Mouse (Mus musculus) ES-CJ7 (cell line): ENCODE results near the gene Uox.

ENCODE experiments used
- DNase-seq: peaks from one replicate; pipeline ENCODE4 v3.0.0; 2011; ENCODE audit warnings: low read depth, low spot score

The Uox gene

DNA sequence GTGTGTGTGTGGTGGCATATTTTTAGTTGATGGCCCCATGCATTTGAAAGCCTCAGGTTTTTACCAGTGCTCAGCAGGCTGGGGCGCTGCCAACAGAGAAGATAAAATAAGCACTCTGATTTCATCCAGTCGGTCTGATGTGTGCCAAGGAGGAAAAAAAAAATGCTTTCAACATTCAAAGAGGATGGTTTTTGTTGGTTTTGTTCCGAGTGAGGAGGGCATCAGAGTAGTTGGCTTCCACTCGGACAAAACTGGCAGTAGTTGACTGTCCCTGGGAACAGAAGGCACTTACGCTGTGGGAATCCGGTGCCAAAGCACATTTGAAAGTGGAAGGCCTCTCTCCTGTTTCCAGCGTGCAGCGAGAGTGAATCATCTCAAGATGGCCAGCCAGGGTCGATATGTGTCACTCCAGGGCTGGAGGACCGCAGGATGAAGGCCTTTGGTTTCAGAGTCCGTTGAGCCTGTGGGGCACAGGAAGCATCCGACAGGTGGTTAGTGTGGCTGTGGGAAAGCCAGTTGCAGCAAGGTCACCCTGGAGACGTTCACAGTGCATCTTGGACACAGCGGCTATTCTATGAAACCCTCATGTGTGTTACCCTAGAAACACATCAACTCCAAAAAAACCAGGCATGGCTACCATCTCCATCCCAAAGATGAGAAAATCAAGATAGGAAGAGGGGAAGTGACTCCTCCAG, 50.5 kb downstream of the Uox start:
- DNase-seq = no peak

DNA sequence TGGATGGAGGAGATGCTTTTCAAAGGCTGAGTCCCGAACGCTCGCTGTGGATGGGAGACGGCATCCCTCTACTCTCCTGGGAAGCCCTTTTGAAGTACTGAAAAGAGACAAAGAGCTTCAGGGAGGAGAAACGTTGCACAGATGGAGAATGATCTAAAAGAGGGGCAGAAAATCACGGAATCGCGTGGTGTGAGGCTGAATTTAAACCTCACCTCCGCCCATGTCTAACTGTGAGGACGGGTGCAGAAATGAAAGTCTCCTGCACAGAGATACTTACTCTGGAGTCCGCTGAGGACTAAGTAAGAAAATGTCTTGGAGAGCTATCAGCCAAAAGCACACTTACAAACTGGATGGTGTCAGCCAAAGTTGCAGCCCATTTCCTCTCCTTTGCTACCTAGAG, 51.7 kb downstream of the Uox start:
- no peak for DNase-seq

DNA sequence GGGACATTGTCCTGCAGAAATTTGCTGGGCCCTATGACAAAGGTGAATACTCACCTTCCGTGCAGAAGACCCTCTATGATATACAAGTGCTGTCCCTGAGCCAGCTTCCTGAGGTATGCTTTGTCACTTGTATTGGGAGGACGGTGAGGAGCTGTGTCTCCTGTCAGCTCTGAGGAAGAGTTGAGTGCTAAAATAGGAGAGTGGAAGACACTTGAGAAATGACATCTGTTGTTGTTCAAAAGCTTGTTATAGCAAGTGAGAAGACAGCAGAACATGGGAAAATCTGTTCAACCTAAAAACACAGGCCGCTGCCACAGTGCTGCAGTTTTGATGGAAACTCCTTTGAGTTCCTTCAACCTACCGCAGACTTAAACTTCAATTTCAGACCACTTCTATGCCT, 55.5 kb downstream of the Uox start:
- DNase-seq = no peak

GRCm38 (mm10) chr3:146628227-146628982, 58.2 kb downstream of the Uox start:
- no peak for DNase-seq

GRCm38 (mm10) chr3:146632506-146632905, 62.3 kb downstream of the Uox start:
- DNase-seq = no peak

DNA sequence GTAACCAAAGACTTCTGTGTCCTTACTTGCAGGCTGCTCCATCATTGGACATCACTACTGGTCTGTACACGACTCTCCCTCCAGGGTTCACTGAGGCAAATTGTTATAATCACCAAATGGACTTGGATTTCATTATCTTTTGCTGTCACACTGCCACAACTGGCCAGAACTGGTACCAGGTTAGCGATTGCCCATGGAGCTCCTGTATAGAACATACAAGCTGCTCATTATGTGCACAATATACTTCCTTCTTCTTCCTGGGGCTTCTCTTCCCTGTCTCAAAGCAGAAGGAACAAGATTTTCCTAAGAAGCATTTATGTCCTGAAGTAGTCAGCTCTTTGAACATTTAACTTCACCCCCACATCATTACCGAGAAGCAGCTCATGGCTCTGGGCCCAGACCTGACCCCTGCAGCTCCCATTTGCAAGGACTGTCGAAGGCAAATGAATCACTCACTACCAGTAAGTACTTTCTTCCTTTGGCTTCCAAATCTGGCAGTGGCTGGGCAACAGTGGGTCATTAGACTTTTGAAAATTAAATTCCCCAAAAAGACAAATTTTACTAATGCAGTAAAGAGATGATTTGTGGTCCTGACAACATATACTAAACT, 71.7 kb downstream of the Uox start:
- no peak for DNase-seq

GRCm38 (mm10) chr3:146649311-146649894, 79.2 kb downstream of the Uox start:
- no peak for DNase-seq

DNA sequence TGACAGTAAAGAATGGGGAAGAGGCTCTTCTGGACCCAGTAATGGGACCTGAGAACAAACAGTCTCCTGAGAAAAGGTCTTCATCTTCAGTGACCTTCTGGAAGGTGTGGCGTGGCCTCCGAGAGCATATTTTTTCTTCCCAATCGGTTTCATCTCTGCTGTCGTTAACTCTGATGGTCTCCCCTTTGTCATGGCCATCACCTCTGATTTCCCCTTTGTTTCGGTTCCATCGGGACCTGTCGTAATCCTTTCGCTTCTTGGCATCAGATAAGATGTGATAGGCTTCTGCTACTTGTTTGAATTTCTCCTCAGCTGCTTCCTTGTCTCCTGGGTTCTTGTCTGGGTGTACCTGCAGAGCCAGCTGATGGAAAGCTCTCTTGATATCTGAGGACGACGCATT, 80.5 kb downstream of the Uox start:
- DNase-seq = peak; percentile 32

DNA sequence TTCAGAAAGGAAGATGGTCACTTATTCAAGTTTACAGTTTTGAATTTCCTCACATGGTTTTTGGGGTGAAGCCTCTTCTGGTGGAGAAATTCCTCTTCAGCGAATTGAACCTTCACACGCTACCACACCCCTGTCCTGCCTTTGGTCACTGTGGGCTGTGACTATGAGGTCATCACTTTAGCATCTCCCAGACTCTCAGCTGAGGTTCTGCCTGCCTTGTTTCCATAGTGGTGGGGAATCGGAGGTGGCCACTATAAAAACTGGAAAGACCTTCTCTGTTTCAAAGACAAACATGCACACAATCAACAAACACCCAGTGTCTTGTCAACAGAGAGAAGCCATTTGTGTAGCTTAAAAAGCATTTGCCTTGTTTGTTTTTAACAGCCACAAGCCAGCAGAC, 81.0 kb downstream of the Uox start, which contains the start of gene 4930503B20Rik:
4930503B20Rik (minus strand) TSS at position 101 of the 400 bp plus-strand sequence.
- no peak for DNase-seq

- DNase-seq = no peak
These were observed 82.2 kb downstream of the Uox start for GRCm38 (mm10) chr3:146652431-146652830.

GRCm38 (mm10) chr3:146653692-146654091, 83.5 kb downstream of the Uox start:
- no peak for DNase-seq

DNA sequence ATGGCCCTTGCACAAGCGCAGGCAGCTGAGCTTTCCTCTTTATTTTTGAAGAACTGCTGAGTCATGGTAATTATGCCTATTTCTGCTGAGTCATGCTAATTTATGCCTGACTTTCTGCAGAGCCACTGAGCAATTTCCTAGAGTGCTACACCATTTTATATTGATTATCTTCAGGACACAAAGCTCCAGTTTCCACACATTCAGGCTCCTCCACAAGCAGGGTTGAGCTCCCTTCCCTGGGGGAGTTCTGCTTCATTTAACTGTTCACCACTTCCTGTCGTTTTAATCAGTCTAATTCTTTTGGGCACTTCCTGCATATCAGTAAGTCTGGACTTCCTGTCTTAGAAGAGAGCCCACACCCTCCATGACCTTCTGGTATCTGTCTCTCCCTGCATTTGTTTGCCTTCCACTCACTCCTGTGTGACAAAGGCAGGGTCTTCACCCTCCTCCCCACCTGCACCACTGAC, 84.9 kb downstream of the Uox start:
- peak; percentile 37 for DNase-seq

DNA sequence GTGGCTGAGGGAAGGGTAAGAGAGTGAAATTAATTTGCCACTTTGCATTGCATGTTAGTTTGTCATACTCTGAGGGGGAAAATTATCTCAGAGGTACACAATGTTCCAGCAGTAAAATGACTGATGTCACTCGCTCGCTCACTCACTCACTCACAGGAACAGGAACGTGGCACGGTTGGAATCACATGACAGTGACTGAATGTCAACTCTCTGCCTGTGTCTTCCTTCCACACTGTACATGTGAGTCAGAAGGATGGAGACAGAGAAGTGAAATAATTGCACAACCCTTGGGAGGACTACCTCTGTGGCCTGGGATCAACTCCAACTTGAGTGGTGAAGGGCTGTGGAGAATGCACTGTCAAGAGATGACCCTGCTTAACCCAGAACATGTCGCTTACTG, 87.2 kb downstream of the Uox start:
- no peak for DNase-seq

DNA sequence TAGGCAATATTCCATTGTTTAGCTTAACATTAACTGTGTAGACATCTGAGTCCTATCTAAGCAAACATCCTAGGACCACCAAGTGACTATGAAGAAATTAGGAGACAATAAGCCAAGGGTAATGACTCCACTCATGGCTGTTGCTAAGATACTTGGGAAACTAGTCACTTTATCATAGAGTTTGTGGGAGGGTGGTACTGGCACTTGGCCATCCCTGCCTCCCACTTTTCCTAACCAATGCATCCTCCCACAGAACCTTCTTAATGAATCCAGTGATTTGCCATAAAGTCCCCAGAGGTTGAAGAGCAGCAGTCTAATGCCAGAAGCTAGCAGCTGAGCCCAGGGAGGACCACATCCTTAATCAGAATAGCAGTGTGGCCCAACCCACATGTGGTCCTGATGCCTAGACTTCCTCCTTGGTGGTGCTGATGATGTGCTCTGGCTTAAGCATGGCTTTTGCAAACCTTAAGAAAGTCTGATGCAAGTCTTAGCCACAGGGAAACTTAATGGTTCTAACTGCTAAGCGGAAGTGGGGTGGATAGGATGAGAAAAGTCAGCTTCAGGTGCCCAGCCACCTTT, 87.9 kb downstream of the Uox start:
- DNase-seq = no peak

GRCm38 (mm10) chr3:146659321-146659720, 89.1 kb downstream of the Uox start:
- no peak for DNase-seq

DNA sequence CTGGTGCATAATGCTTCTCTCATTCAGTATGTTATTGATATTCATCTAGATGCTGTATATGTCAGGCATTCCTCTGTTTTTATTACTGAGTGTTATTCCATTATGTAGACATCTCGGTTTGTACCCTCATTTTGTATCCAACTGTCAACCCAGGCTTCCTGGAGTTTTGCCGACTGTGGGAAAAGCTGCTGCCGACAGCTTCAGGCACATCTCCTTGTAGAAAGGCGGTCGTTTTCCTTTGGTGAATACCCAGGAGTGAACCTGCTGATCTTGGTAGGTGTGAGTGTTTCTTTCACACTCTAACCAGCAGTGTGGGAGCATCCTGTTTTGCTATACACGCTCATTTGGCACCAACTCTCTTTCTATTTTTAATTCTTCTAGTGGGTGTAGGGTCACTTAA, 90.8 kb downstream of the Uox start:
- DNase-seq = no peak

- no peak for DNase-seq
These were observed 91.7 kb downstream of the Uox start for GRCm38 (mm10) chr3:146661907-146662306.

GRCm38 (mm10) chr3:146671121-146671520, 100.9 kb downstream of the Uox start:
- DNase-seq = no peak

DNA sequence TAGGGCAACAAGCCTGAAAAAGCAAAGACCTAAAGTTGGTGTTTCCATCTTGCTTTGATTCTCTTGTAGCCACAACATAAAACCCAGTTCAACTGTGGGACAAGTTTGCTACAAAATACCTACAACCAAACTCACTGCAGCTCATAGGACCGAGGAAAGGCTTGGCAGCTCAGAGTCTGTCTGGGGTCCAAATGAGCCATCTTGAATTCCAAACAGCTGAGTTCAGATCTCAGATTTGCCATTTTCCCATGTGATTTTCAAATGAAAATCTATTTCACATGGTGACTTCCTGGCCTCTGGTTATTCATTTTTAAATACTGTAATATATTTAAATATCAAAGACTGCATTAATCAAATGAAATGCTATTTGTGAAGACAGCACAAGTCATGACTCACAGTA, 104.9 kb downstream of the Uox start:
- no peak for DNase-seq

DNA sequence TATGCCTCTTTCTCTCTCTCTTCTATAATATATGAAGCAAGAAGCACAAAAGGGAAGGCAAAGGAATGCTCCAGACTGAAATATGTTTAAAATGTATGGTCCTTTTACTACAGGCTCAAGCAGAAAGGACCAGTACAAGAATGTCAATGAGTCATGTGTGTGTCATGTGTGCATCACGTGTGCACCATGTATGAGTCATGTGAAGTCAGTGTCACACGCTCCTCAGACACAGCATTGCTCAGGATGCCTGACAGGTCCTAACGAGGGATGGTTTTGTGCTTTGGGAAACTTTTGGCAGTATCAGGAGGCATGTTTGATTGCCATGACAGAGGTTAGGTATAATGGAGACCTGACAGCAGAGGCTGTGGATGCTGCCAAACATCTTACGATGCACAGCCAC, 106.0 kb downstream of the Uox start:
- no peak for DNase-seq

- peak; percentile 27 for DNase-seq
These were observed 109.4 kb downstream of the Uox start for GRCm38 (mm10) chr3:146679646-146680045.

GRCm38 (mm10) chr3:146680625-146681024, 110.4 kb downstream of the Uox start:
- DNase-seq = no peak
